Mouse (Mus musculus) lung, embryonic 16.5 days (tissue): Measurements from ENCODE around the gene Cacna1e. TPM values are rescaled to one million over a fixed set of nuclear protein-coding genes. Genes with fewer than 3 reads are reported as not detected.

Source experiments
- ATAC-seq: fragments of 200-750 bp; cut with Nextera tagmentation; 2 replicates; pipeline ENCODE4 v1.8.0; 2017; ENCODE audit warnings: low read depth, mild to moderate bottlenecking, moderate library complexity
- H3K27ac ChIP-seq: fragments of 300-500 bp; sonication (generic); 2 replicates; pipeline ENCODE4 v1.5.1; 2014; ENCODE audit warnings: mild to moderate bottlenecking, control low read depth, low read length
- H3K27me3 ChIP-seq: fragments of 300-500 bp; sonication (generic); 2 replicates; pipeline ENCODE4 v1.6.1; 2014; ENCODE audit warnings: low read depth, low read length, mixed read lengths; ENCODE audit not compliant: control insufficient read depth, insufficient read depth
- H3K36me3 ChIP-seq: fragments of 300-500 bp; sonication (generic); 2 replicates; pipeline ENCODE4 v1.6.1; 2014; ENCODE audit warnings: low read length; ENCODE audit not compliant: control insufficient read depth, insufficient read depth
- H3K4me1 ChIP-seq: fragments of 300-500 bp; sonication (generic); replicated peaks from 2 replicates; pipeline ENCODE4 v1.6.1; 2014; ENCODE audit warnings: low read length, mixed read lengths; ENCODE audit not compliant: control insufficient read depth, insufficient read depth
- H3K4me2 ChIP-seq: fragments of 300-500 bp; sonication (generic); 2 replicates; pipeline ENCODE4 v1.6.1; 2014; ENCODE audit warnings: low read depth, low read length, control low read depth
- H3K4me3 ChIP-seq: fragments of 300-500 bp; sonication (generic); 2 replicates; pipeline ENCODE4 v1.5.1; 2014; ENCODE audit warnings: mild to moderate bottlenecking, low read length, control low read depth
- H3K9ac ChIP-seq: fragments of 300-500 bp; sonication (generic); 2 replicates; pipeline ENCODE4 v1.6.1; 2014; ENCODE audit warnings: low read length, control low read depth
- H3K9me3 ChIP-seq: fragments of 300-500 bp; sonication (generic); 2 replicates; pipeline ENCODE4 v1.6.1; 2016; ENCODE audit warnings: low read length; ENCODE audit not compliant: control insufficient read depth
- WGBS: fragments of 180-500 bp; shearing (Covaris S2); extraction: QIAGEN DNeasy Blood & Tissue Kit; methylation state at CpG from one replicate; pipeline ENCODE4 v1.1.7; 2014; 5-methylcytosine and 5-hydroxymethylcytosine counted together
- polyA plus RNA-seq: library from polyadenylated mRNA; unstranded; fragments of >200 nt; fragmentation: Nextera tagmentation; extraction: Ambion mirVana; gene quantifications from 2 replicates; pipeline ENCODE4 v1.2.1, GENCODE M21; 2015

The Cacna1e gene
- polyA plus RNA-seq, 1 experiment from 2014 or later = 0.19 TPM

DNA sequence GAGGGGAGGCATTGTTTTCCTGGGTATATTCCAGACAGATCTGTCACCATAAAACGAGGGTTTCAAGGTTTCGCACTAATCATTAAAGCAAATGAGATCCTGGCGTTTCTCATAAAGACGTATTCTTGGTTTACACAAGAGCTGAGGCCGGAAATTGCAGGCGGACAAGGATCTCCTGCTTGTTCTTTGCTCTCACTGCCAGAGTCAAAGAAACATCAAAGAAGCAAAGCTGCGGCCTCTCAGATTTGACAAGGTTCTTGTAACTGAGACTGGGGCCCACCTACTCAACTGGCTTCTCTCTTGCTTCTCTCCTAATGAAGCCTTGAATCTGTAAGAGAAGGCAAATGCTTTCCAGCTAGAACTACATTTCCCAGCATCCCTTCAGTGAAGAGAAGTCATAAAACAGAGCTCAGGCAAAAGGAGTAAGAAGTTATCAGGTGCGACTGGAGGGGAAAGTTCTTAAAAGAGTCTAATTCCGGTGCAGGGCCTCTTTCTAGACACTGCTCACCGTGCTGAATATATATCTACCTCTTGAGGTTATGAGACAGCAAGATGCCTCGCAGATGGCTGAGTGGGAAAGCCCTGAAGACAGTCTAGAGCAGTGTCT, 104.3 kb downstream of the Cacna1e start:
- WGBS = 33% methylated on average over 11 of the region's 11 CpGs
- Histone ChIP-seq H3K9ac (no peak overlapping the region), H3K4me2 (no peak overlapping the region), H3K36me3 (no peaks in the 10 kb centered on the region), H3K4me1 (no peaks in the 10 kb centered on the region), H3K27ac (no peak overlapping the region), H3K27me3 (no peaks in the 10 kb centered on the region), H3K4me3 (no peak overlapping the region), H3K9me3 (no peaks in the 10 kb centered on the region)
- no peak for ATAC-seq

DNA sequence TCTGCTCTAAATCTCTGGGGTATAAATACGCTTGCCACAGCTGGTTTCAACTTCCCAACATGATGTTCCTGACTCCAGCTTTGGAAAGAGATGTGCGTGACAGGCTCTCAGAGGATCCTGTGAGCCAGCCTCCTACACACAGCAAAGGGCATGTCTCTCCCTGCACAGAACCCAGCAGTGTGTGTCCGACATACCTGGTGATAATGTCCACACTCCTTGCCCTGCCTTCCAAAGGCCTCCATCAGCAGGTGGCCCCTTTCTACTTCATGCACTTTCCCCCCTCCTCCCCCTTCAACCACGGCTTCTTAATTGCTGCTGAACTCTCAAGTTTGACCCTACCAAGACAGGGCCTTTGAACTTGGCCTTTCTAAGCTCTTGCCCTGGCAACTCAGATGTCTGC, 108.0 kb downstream of the Cacna1e start:
- no peak overlapping the region for H3K4me2 ChIP-seq
- WGBS = 38% methylated on average over 4 of the region's 4 CpGs
- H3K9ac ChIP-seq = no peak overlapping the region
- no peaks in the 10 kb centered on the region for H3K4me1 ChIP-seq
- no peak overlapping the region for H3K4me3 ChIP-seq
- no peak for ATAC-seq
- no peaks in the 10 kb centered on the region for H3K27me3 ChIP-seq
- H3K27ac ChIP-seq = no peak overlapping the region
- H3K9me3 ChIP-seq = no peaks in the 10 kb centered on the region
- no peaks in the 10 kb centered on the region for H3K36me3 ChIP-seq

DNA sequence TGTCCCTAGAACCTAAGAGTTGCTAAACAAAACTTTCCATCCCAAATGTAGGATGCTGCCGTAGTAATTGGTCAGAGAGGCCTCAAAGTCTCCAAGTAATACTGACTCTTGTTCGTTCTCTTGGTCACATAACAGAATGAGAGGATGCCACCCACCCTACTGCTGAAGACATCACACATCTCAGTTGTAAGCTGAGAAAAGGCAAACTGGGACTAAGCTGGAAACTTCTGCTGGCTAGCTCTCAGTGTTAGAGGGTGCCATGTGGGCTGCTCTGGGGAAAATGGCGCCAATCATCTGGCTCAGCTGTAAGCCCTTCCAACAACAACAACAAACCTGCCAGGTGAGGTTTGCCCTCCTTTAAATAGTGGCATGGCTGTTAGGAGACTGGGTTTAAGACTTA, 109.8 kb downstream of the Cacna1e start:
- no peaks in the 10 kb centered on the region for H3K27me3 ChIP-seq
- H3K9ac ChIP-seq = no peak overlapping the region
- ATAC-seq = no peak
- H3K4me3 ChIP-seq = no peak overlapping the region
- no peak overlapping the region for H3K4me2 ChIP-seq
- H3K36me3 ChIP-seq = no peaks in the 10 kb centered on the region
- H3K27ac ChIP-seq = no peak overlapping the region
- H3K9me3 ChIP-seq = no peaks in the 10 kb centered on the region
- 93% methylated on average over 3 of the region's 3 CpGs for WGBS
- no peaks in the 10 kb centered on the region for H3K4me1 ChIP-seq

DNA sequence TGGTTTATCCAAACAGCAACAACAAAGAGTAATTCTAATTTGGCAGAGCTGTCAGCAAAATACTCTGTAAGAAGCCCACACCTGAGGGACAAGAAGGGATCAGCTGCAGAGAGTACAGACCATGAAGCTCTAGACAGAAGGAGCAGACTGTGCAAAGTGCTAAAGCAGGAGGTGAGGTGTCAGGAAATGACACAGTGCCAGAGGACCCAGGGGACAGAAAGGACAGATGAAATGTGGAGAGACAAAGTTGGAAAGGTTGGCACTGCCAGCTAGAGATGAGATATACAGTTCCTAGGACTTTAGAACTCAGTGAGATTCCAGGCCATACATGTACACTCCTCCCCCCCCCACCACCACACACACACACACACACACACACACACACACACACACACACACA, 113.2 kb downstream of the Cacna1e start:
- H3K9ac ChIP-seq = no peak overlapping the region
- no peaks in the 10 kb centered on the region for H3K4me1 ChIP-seq
- no peak overlapping the region for H3K4me2 ChIP-seq
- H3K4me3 ChIP-seq = no peak overlapping the region
- no peaks in the 10 kb centered on the region for H3K9me3 ChIP-seq
- H3K27ac ChIP-seq = no peak overlapping the region
- no peaks in the 10 kb centered on the region for H3K36me3 ChIP-seq
- no peak for ATAC-seq
- H3K27me3 ChIP-seq = no peaks in the 10 kb centered on the region

DNA sequence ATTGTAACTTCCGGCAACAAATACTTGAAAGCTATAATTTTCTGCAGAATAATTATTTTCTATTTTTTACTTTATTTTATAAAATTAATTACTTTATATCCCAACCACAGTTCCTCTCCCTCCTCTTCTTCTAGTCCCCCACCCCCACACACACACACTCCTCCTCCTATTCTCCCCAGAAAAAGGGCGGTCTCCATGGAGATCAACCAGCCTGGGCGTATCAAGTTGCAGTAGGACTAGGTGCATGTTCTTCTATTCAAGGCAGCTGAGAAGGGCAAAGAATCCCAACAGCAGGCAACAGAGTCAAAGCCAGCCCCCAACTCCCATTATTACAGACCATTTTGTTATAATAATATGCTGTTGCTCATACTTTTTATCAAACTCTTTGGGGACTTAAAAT, 113.8 kb downstream of the Cacna1e start:
- no peaks in the 10 kb centered on the region for H3K9me3 ChIP-seq
- H3K27ac ChIP-seq = no peak overlapping the region
- no peaks in the 10 kb centered on the region for H3K4me1 ChIP-seq
- WGBS = 37% methylated on average over 3 of the region's 3 CpGs
- no peaks in the 10 kb centered on the region for H3K36me3 ChIP-seq
- H3K9ac ChIP-seq = no peak overlapping the region
- H3K4me3 ChIP-seq = no peak overlapping the region
- no peaks in the 10 kb centered on the region for H3K27me3 ChIP-seq
- no peak for ATAC-seq
- no peak overlapping the region for H3K4me2 ChIP-seq

DNA sequence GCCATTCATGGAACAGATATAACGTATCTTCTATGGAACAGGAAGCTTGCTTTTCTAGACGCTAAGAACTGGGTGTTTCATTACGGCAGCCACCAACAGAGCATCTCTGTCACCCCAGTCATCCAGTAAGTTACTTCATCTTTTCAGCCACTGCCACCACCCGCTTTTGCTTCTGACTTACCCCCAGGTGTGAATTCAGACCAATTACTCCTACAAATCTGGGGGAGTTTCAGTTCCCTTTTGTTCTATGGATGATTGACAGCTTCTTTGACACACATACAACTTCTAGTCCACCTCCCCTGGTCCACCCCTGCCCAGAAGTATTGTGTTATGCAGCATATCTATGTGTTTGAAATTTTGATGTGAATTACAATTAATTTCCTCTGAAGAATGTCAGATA, 121.2 kb downstream of the Cacna1e start:
- H3K4me2 ChIP-seq = no peak overlapping the region
- H3K36me3 ChIP-seq = no peaks in the 10 kb centered on the region
- no peak overlapping the region for H3K27ac ChIP-seq
- 78% methylated on average over 4 of the region's 4 CpGs for WGBS
- H3K9ac ChIP-seq = no peak overlapping the region
- H3K4me1 ChIP-seq = no peaks in the 10 kb centered on the region
- ATAC-seq = no peak
- H3K9me3 ChIP-seq = no peaks in the 10 kb centered on the region
- H3K27me3 ChIP-seq = no peaks in the 10 kb centered on the region
- H3K4me3 ChIP-seq = no peak overlapping the region

DNA sequence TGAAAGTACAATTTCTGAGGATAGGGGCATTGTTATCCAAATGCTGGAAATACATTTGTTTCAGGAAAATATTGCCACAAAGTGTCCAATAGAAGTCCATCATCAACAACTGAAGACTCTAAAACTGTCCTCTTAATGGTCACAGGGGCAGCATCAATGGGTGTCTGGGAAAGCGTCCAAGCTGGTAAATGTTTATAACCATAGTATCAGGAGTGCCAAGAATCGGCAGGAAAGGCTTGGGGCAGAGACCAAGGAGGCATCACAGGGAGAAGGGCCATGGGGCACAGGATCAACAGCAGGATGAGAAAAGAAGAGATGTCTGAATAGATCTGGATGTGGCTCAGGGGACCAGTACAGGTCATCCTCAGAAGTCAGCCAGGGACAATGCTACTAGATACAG, 132.2 kb downstream of the Cacna1e start:
- H3K4me3 ChIP-seq = no peak overlapping the region
- H3K9ac ChIP-seq = no peak overlapping the region
- no peak for ATAC-seq
- peaks cover 3% of the 10 kb centered on the region; the same call in 1 of the 2 replicates for H3K4me1 ChIP-seq
- no peaks in the 10 kb centered on the region for H3K9me3 ChIP-seq
- H3K27me3 ChIP-seq = no peaks in the 10 kb centered on the region
- no peak overlapping the region for H3K4me2 ChIP-seq
- no peaks in the 10 kb centered on the region for H3K36me3 ChIP-seq
- H3K27ac ChIP-seq = no peak overlapping the region
- WGBS = 48% methylated on average over 2 of the region's 2 CpGs

DNA sequence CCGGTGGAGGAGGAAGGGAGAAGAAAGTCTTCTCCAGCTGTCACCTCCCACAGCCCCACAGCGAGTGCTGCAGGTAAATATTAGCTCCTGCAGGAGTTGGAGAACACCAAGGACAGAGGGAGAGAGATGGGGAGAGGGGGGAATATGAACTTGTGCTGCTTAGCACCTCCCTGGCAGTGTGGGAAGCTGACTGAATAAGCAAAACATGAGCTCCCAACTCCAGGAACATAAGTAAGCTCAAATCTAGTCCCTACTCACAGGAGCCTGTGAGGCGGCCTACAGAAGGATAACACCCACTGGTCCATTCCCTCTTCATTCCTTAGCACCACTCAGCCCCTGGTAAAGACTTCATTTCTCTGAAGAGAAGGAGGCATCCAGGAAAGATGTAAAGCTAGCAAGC, 135.8 kb downstream of the Cacna1e start:
- WGBS = 69% methylated on average over 3 of the region's 3 CpGs
- Histone ChIP-seq H3K4me3 (no peak overlapping the region), H3K9me3 (no peaks in the 10 kb centered on the region), H3K4me1 (no peaks in the 10 kb centered on the region), H3K27me3 (no peaks in the 10 kb centered on the region), H3K9ac (no peak overlapping the region), H3K36me3 (no peaks in the 10 kb centered on the region), H3K27ac (no peak overlapping the region), H3K4me2 (no peak overlapping the region)
- no peak for ATAC-seq

DNA sequence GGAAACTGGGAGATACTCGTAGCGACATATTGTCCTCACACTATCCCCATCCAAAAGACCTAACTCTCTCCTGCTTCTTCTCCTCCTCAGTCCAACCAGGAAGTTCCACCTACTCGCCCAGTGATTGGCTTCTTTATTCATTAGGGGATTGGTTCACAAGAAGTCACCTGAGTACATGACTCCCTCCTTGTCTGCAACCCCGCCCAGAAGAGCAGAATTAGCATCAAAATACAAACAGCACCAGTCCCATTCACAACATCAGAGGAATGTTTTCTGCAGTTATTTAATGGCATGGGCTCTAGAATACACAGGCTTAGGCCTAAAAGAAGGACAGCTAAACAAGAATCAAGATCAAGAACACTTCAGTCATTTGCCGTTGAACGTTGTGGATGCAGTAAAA, 139.1 kb downstream of the Cacna1e start:
- Histone ChIP-seq H3K36me3 (no peaks in the 10 kb centered on the region), H3K4me3 (no peak overlapping the region), H3K9me3 (no peaks in the 10 kb centered on the region), H3K9ac (no peak overlapping the region), H3K4me2 (no peak overlapping the region), H3K4me1 (no peaks in the 10 kb centered on the region), H3K27ac (no peak overlapping the region), H3K27me3 (no peaks in the 10 kb centered on the region)
- no peak for ATAC-seq
- 85% methylated on average over 6 of the region's 6 CpGs for WGBS

DNA sequence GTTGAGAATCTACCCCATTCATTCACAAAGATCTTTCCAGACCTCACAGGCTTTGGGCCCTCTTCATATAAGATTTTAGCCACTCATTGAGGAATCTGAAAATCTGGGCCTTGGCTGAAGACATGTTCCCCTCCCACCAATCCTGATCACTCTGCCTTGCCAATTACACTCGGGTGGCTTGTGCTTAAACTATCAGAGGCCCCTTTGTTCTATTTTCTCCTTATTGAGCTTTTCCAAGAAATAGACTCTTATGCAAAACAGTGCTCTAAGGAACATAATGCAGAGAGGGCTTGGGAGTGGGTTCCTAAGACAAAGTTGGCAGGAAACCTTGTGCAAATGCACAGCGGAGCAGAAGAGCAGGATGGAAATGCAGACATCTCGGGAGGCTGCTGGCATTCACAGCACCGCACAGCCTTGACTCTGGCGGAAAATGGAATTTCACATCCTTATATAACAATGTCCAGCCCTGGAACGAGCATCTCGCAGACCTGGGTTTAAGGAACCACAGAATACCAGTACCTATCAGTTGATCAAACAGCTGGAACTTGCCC, 153.8 kb downstream of the Cacna1e start:
- no peaks in the 10 kb centered on the region for H3K4me1 ChIP-seq
- H3K9me3 ChIP-seq = no peaks in the 10 kb centered on the region
- WGBS = 64% methylated on average over 7 of the region's 7 CpGs
- H3K27ac ChIP-seq = no peak overlapping the region
- H3K27me3 ChIP-seq = peaks cover 38% of the 10 kb centered on the region
- H3K4me2 ChIP-seq = no peak overlapping the region
- no peak overlapping the region for H3K9ac ChIP-seq
- no peak overlapping the region for H3K4me3 ChIP-seq
- no peaks in the 10 kb centered on the region for H3K36me3 ChIP-seq
- no peak for ATAC-seq
